Mouse (Mus musculus): ENCODE measurements around the gene Ap5z1. TPM values are rescaled to one million over a fixed set of nuclear protein-coding genes. Genes with fewer than 3 reads are reported as not detected.
A peak's percentile ranks its signal among the peaks of the same experiment; 100 is the strongest.

Gene Ap5z1
- polyA plus RNA-seq, 1 experiment from 2014 or later, result 13.1 TPM

DNA sequence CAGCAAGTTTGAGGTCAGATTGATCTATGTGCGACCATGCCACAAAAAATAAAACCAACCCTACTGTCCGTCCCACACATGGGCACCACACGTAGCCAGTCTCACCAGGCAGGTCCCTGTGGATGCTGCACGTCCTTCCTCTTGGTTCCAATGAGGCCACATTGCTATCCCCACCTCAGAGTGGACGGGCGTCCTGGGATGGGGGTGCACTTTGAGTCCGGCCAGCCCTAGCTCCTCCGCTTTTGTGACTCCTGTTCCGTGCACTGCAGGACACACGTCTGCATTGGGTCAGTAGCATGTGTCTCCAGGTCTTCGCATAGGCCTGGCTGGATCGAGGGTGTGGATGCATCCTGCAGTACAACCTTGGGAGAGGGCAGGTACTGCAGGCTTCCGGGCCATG is 4.6 kb downstream of the Ap5z1 start:
- Histone ChIP-seq H3K9me3 (ENCODE audit: control insufficient read depth, low read length) (no peaks in the 10 kb centered on the region), H3K27ac (ENCODE audit: low read depth, low read length) (no peak overlapping the region), H3K4me3 (ENCODE audit: low read depth, low read length) (no peak overlapping the region), H3K9ac (ENCODE audit: low read length) (no peak overlapping the region), H3K27me3 (ENCODE audit: control insufficient read depth, insufficient read depth, low read length) (no peaks in the 10 kb centered on the region), H3K4me2 (ENCODE audit: low read depth, low read length, severe bottlenecking) (no peak overlapping the region), H3K4me1 (replicated peaks; ENCODE audit: control insufficient read depth, insufficient read depth, low read length) (peaks cover 4% of the 10 kb centered on the region; the same call in 1 of the 2 replicates), H3K36me3 (ENCODE audit: control insufficient read depth, insufficient read depth, low read length) (no peaks in the 10 kb centered on the region)
- 90% methylated on average over 13 of the region's 13 CpGs for WGBS
- DNase-seq (ENCODE audit: low spot score), result no peak
- ATAC-seq (replicated peaks; ENCODE audit: low FRiP score), result no peak

DNA sequence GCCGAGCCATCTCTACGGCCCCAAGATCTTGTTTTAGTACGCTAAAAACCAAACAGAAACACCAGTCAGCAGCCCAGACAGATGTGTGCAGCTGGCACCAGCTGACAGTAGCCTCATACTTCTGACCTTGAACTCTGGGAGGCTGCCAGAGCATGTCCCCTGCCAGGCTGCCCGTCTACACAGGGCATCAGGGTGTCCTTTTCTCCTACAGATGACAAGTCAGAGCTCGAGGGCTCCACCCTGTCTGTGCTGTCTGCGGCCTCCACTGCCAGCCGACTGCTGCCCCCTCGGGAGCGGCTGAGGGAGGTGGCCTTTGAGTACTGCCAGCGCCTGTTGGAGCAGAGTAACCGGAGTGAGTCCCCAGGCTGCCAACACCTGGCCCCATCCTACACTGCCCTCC is 6.1 kb downstream of the Ap5z1 start:
- no peak overlapping the region for H3K27ac ChIP-seq (ENCODE audit: low read depth, low read length)

DNA sequence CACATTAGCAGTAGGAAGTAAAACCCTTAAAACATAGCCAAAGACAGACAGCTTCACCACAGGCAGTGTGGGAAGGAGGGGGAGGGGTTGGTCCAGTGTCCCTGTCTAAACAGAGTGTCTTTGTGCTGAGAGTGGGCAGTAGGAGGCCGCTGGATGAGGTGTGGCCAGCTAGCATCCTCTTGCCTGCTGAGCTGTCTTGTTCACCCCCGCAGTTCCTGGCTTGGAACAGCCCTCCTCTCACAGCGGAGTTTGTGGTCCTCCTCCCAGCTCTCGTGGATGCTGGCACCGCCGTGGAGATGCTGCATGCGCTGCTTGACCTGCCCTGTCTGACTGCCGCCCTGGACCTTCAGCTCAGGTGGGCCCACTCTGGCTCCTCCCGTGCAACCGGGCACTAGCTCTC is 10.0 kb downstream of the Ap5z1 start:
- Histone ChIP-seq H3K4me1 (replicated peaks; ENCODE audit: control insufficient read depth, insufficient read depth, low read length) (no peaks in the 10 kb centered on the region; the same call in 1 of the 2 replicates), H3K9ac (ENCODE audit: low read length) (no peak overlapping the region), H3K9me3 (ENCODE audit: control insufficient read depth, low read length) (no peaks in the 10 kb centered on the region), H3K27ac (ENCODE audit: low read depth, low read length) (no peak overlapping the region), H3K4me2 (ENCODE audit: low read depth, low read length, severe bottlenecking) (no peak overlapping the region), H3K4me3 (ENCODE audit: low read depth, low read length) (no peak overlapping the region), H3K36me3 (ENCODE audit: control insufficient read depth, insufficient read depth, low read length) (no peaks in the 10 kb centered on the region), H3K27me3 (ENCODE audit: control insufficient read depth, insufficient read depth, low read length) (no peaks in the 10 kb centered on the region)
- ATAC-seq (replicated peaks; ENCODE audit: low FRiP score), result no peak
- no peak for DNase-seq (ENCODE audit: low spot score)
- WGBS, result 63% methylated on average over 10 of the region's 10 CpGs

More for the DNA sequence above, 6.1 kb downstream of the Ap5z1 start:
- Histone ChIP-seq H3K4me1 (replicated peaks; ENCODE audit: control insufficient read depth, insufficient read depth, low read length) (peaks cover 1% of the 10 kb centered on the region; the same call in 1 of the 2 replicates), H3K9me3 (ENCODE audit: control insufficient read depth, low read length) (no peaks in the 10 kb centered on the region), H3K9ac (ENCODE audit: low read length) (no peak overlapping the region), H3K27me3 (ENCODE audit: control insufficient read depth, insufficient read depth, low read length) (no peaks in the 10 kb centered on the region), H3K4me2 (ENCODE audit: low read depth, low read length, severe bottlenecking) (no peak overlapping the region), H3K36me3 (ENCODE audit: control insufficient read depth, insufficient read depth, low read length) (no peaks in the 10 kb centered on the region), H3K4me3 (ENCODE audit: low read depth, low read length) (no peak overlapping the region)
- 92% methylated on average over 11 of the region's 11 CpGs for WGBS
- ATAC-seq (replicated peaks; ENCODE audit: low FRiP score), result no peak
- DNase-seq (ENCODE audit: low spot score), result no peak

DNA sequence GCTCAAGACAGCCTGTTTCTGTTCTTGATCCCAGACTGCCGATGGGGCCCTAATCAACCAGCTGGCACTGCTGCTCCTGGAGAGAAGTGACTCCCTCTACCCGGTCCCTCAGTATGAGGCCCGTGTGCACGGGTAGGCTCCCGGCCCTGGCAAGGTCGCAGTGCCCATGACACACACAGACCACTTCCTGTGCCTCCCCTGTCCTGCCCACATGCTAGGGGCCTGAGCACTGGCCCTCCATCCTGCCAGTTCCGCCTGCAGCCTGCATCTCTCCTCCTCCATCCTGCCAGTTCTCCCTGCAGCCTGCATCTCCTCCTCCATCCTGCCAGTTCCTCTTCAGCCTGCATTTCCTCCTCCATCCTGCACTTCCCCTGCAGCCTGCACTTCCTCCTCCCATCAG is 11.9 kb downstream of the Ap5z1 start:
- ATAC-seq (replicated peaks; ENCODE audit: low FRiP score), result no peak
- no peak overlapping the region for H3K27ac ChIP-seq (ENCODE audit: low read depth, low read length)
- H3K4me3 ChIP-seq (ENCODE audit: low read depth, low read length), result no peak overlapping the region

DNA sequence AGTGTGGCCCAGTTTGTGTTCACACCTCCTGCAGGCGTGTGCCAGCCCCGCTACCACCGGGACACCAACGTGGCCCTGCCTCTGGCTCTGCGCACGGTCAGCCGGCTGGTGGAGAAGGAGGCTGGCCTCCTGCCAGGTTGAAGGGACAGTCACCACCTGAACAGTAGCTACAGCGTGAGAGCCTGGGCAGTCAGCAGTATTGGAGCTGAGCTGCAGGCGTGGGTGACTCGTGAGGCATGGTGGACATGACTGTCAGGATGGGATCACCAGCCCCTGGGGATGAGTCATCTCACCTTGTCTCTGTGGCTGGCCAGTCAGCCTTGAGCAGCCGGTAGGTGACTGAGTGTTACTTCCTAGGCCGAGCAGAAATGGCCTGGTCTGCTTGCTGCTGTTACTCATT is 13.6 kb downstream of the Ap5z1 start:
- no peak overlapping the region for H3K9ac ChIP-seq (ENCODE audit: low read length)

More for the DNA sequence above, 11.9 kb downstream of the Ap5z1 start:
- no peaks in the 10 kb centered on the region for H3K9me3 ChIP-seq (ENCODE audit: control insufficient read depth, low read length)
- H3K36me3 ChIP-seq (ENCODE audit: control insufficient read depth, insufficient read depth, low read length), result no peaks in the 10 kb centered on the region
- DNase-seq (ENCODE audit: low spot score), result no peak
- H3K9ac ChIP-seq (ENCODE audit: low read length), result no peak overlapping the region
- no peaks in the 10 kb centered on the region for H3K27me3 ChIP-seq (ENCODE audit: control insufficient read depth, insufficient read depth, low read length)
- H3K4me1 ChIP-seq (replicated peaks; ENCODE audit: control insufficient read depth, insufficient read depth, low read length), result no peaks in the 10 kb centered on the region; the same call in 1 of the 2 replicates
- no peak overlapping the region for H3K4me2 ChIP-seq (ENCODE audit: low read depth, low read length, severe bottlenecking)
- WGBS, result 86% methylated on average over 7 of the region's 7 CpGs

DNA sequence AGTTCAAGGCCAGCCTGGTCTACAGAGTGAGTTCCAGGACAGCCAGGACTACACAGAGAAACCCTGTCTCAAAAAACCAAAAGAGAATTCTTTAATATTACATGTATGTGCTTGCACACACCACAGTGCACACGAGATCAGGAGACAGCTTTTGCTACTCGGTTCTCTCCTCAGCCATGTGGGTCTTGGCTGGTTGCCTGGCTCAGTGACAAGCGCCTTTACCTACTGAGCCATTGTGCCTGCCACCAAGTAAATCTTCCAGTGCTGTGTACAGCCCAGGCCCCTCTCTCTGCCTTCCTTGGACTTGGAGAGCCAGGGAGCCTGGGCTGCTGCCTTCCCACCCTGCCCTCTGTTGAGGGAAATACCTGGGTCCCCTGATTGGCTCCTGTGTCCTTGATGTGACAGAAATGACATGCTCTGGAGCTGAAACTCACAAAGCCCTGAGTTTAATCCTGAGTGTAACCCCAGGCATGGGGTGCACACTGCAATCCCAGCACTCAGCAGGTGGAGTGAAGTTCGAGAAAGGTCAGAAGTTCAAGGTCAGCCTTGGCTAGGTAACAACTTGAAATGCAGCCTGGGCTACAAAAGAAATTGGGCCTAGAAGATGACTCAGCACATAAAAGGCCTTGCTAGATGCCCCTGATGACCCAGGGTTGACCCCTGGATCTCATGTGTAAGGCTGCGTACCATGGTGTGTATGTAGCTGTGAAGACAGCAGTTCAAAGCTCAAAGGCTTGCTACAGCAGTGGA is 14.3 kb downstream of the Ap5z1 start:
- Histone ChIP-seq H3K36me3 (ENCODE audit: control insufficient read depth, insufficient read depth, low read length) (no peaks in the 10 kb centered on the region), H3K4me1 (replicated peaks; ENCODE audit: control insufficient read depth, insufficient read depth, low read length) (no peaks in the 10 kb centered on the region; the same call in 1 of the 2 replicates), H3K27me3 (ENCODE audit: control insufficient read depth, insufficient read depth, low read length) (no peaks in the 10 kb centered on the region), H3K9me3 (ENCODE audit: control insufficient read depth, low read length) (no peaks in the 10 kb centered on the region), H3K4me2 (ENCODE audit: low read depth, low read length, severe bottlenecking) (no peak overlapping the region), H3K4me3 (ENCODE audit: low read depth, low read length) (no peak overlapping the region), H3K9ac (ENCODE audit: low read length) (no peak overlapping the region), H3K27ac (ENCODE audit: low read depth, low read length) (no peak overlapping the region)
- peak; percentile 36; the same call in 1 of the 2 replicates for ATAC-seq (replicated peaks; ENCODE audit: low FRiP score)
- DNase-seq (ENCODE audit: low spot score), result no peak
- WGBS, result 94% methylated on average over 5 of the region's 5 CpGs

More for the DNA sequence above, 13.6 kb downstream of the Ap5z1 start:
- Histone ChIP-seq H3K27ac (ENCODE audit: low read depth, low read length) (no peak overlapping the region), H3K36me3 (ENCODE audit: control insufficient read depth, insufficient read depth, low read length) (no peaks in the 10 kb centered on the region), H3K4me3 (ENCODE audit: low read depth, low read length) (no peak overlapping the region), H3K4me1 (replicated peaks; ENCODE audit: control insufficient read depth, insufficient read depth, low read length) (no peaks in the 10 kb centered on the region; the same call in 1 of the 2 replicates), H3K27me3 (ENCODE audit: control insufficient read depth, insufficient read depth, low read length) (no peaks in the 10 kb centered on the region), H3K9me3 (ENCODE audit: control insufficient read depth, low read length) (no peaks in the 10 kb centered on the region), H3K4me2 (ENCODE audit: low read depth, low read length, severe bottlenecking) (no peak overlapping the region)
- 93% methylated on average over 12 of the region's 12 CpGs for WGBS
- ATAC-seq (replicated peaks; ENCODE audit: low FRiP score) (no peak), DNase-seq (ENCODE audit: low spot score) (no peak)

DNA sequence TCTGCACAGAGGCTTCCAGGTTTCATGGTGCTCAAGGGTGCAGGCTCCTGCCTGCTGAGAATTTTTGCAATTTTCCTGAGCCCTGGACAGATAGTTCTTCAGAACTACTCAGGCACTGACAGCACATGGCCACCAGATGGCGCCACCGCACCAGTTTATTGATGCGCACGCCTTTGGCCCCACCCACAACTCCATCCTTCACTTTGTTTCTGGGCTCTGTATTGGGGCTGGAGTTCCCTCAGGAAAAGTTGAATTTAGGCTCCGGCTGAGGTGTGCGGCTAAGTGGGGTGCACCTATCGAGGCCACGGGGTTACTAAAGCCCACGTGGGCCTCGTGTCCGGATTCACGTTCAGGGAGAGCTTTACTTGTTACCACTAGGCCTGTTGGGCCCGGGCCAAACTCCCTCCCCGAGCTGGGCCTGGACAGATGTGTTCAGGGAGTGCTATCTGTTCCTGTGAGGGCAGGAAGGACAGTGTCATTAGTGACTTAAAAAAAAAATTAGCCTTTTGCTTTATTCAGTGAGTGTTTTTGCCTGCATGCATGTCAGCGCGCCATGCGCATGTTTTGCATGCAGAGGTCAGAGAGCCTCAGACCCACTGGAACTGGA is 15.2 kb downstream of the Ap5z1 start:
- H3K27ac ChIP-seq (ENCODE audit: low read depth, low read length), result no peak overlapping the region
- ATAC-seq (replicated peaks; ENCODE audit: low FRiP score) (peak; percentile 69), DNase-seq (ENCODE audit: low spot score) (peak; percentile 91)
- H3K9ac ChIP-seq (ENCODE audit: low read length), result no peak overlapping the region; the same call in 1 of the 2 replicates
- H3K27me3 ChIP-seq (ENCODE audit: control insufficient read depth, insufficient read depth, low read length), result no peaks in the 10 kb centered on the region
- no peak overlapping the region for H3K4me2 ChIP-seq (ENCODE audit: low read depth, low read length, severe bottlenecking)
- H3K4me3 ChIP-seq (ENCODE audit: low read depth, low read length), result no peak overlapping the region
- no peaks in the 10 kb centered on the region for H3K9me3 ChIP-seq (ENCODE audit: control insufficient read depth, low read length)
- 31% methylated on average over 17 of the region's 17 CpGs for WGBS
- H3K4me1 ChIP-seq (replicated peaks; ENCODE audit: control insufficient read depth, insufficient read depth, low read length), result no peaks in the 10 kb centered on the region
- no peaks in the 10 kb centered on the region for H3K36me3 ChIP-seq (ENCODE audit: control insufficient read depth, insufficient read depth, low read length)

DNA sequence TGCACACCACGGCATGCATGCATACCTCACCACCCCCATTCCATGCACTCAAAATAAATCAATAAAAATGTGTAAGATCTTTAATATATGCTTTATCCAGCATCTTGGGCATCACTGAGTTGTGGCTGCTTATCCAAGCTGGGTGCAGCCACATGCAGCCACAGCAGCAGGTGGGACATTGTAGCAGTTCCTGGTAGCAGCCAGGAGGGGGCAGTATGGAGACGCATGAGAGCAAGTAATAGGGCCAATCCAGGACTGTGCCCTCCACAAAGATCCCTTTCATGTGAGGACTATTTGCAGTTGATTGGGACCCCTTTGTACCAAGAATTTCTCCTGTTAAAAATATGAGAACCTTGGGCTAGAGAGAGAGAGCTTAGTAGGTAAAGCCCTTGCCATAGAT is 18.8 kb downstream of the Ap5z1 start:
- Histone ChIP-seq H3K4me2 (ENCODE audit: low read depth, low read length, severe bottlenecking) (no peak overlapping the region), H3K36me3 (ENCODE audit: control insufficient read depth, insufficient read depth, low read length) (no peaks in the 10 kb centered on the region), H3K27me3 (ENCODE audit: control insufficient read depth, insufficient read depth, low read length) (no peaks in the 10 kb centered on the region), H3K9me3 (ENCODE audit: control insufficient read depth, low read length) (no peaks in the 10 kb centered on the region), H3K9ac (ENCODE audit: low read length) (no peak overlapping the region), H3K4me3 (ENCODE audit: low read depth, low read length) (no peak overlapping the region), H3K4me1 (replicated peaks; ENCODE audit: control insufficient read depth, insufficient read depth, low read length) (no peaks in the 10 kb centered on the region), H3K27ac (ENCODE audit: low read depth, low read length) (no peak overlapping the region)
- WGBS, result 72% methylated on average over 2 of the region's 2 CpGs
- no peak for DNase-seq (ENCODE audit: low spot score)
- ATAC-seq (replicated peaks; ENCODE audit: low FRiP score), result no peak
